Mouse (Mus musculus): Measurements from ENCODE around the gene Krtcap3. TPM values are rescaled to one million over a fixed set of nuclear protein-coding genes. Genes with fewer than 3 reads are reported as not detected.

Krtcap3 gene
- polyA plus RNA-seq (2012; rRNA removed) = 3.9 and 4.7 TPM in 2 replicates

GRCm38 (mm10) chr5:31251541-31252101 lies at the start of gene Krtcap3:
TSS of gene Krtcap3 (plus strand) at chr5:31251691.

GRCm38 (mm10) chr5:31201742-31202590 lies 49.5 kb upstream of the Krtcap3 start, which contains the start of gene Zfp513:
TSS of gene Zfp513 (minus strand) at chr5:31202303.

GRCm38 (mm10) chr5:31220448-31221303 lies 30.8 kb upstream of the Krtcap3 start, which contains the start of gene Ppm1g:
TSS of gene Ppm1g (minus strand) at chr5:31220687.

GRCm38 (mm10) chr5:31240637-31241521 lies 10.6 kb upstream of the Krtcap3 start, which contains the start of the genes Nrbp1 and Gm9970:
TSS of gene Nrbp1 (plus strand) at chr5:31240864.
TSS of gene Gm9970 (minus strand) at chr5:31241232.

DNA sequence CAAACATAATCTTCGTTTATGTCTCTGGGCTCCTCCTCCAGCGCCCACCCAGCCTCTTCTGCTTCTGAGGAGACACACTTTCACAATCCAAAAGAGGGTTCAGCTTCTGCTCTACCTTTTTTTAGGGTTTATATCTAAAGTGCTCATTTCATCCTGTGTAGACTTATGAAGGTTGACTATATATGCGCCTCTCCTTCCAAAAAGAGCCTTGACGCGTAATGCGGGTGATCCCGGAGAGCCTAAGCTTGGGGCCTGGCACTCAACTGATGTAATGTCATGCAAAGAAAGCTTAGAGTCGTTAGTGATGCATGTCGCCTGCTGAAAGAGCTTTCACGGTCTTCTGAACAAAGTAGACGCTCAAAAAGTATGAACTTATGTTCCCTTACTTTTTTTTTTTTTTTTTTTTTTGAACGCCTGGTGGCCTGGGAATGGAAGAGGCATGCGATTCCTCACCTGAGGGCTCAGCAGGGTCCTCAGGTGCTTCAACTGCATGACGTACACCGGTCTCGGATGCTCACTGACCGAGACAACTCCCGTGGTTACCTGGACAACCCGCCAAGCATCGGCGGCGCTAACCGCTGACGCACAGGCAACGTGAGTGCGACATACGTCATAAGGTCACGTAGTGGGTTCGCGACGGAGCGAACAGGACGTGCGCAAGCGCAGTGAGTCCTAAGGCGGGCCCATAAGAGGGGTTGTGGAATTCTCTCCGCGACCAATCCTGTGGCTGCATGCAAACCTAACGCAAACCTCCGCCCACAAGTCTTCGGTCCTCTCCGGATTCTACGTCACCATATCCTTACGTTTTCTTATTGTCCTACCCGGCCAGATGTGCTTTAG lies 39.2 kb downstream of the Krtcap3 start, which contains the start of gene Ift172:
Ift172 (minus strand) TSS at position 596 of the 840 bp plus-strand sequence.

GRCm38 (mm10) chr5:31295606-31296141 lies 44.2 kb downstream of the Krtcap3 start, which contains the start of gene Fndc4:
TSS of gene Fndc4 (minus strand) at chr5:31296080.

DNA sequence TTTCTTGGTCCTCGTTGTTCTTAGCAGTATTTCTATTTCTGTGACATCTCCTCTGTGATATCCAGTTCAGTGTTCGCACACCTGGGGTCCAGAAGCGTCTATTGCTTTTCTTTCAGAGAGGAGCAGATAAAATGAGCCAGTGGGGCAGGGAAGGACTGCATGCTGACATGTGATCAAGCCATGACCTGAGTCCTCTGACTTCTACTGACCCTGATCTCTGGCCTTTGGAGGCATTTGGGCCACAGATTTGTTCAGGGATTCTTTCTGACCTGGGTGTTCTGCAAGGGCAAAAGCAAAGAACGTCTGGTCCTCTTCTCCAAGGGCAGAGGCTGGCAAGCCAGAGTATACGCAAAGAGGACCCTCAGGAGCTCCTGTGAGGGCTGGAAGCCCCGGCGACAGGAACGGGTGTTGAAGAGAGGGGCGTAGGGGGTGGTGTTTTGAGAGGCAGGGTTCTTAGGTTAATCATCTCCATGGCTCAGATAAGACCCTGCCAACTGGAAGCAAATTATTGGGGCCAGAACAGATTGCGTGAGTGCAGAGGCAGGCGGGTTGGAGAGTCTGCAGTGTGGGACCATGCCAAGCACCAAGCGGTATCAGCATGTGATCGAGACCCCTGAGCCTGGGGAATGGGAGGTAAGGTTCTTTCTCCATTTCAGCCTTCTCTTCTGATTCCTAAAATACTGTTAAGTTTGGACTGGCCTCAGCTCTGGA lies 45.7 kb downstream of the Krtcap3 start, which contains the start of gene Gckr:
Gckr (plus strand) TSS at position 397 of the 711 bp plus-strand sequence.

Other genes with a start within 250 kb of the Krtcap3 start
- 26.4 and 31.3 TPM in 2 replicates for gene Atraid, start 203.4 kb upstream of the Krtcap3 start, polyA plus RNA-seq (2012; rRNA removed)
- 4.0 and 4.7 TPM in 2 replicates for gene Slc5a6, start 202.8 kb upstream of the Krtcap3 start, polyA plus RNA-seq (2012; rRNA removed)
- gene Cad, start 196.9 kb upstream of the Krtcap3 start, polyA plus RNA-seq (2012; rRNA removed) = 16.6 and 19.0 TPM in 2 replicates
- gene Dnajc5g, start 145.4 kb upstream of the Krtcap3 start, polyA plus RNA-seq (2012; rRNA removed) = not detected in 2 replicates
- gene Slc30a3, start 143.5 kb upstream of the Krtcap3 start, polyA plus RNA-seq (2012; rRNA removed) = 0.26 and 0.36 TPM in 2 replicates
- gene Trim54, start 135.0 kb upstream of the Krtcap3 start, polyA plus RNA-seq (2012; rRNA removed) = 0.31 TPM in 1 of 2 replicates, not detected in the other
- not detected in 2 replicates for gene Ucn, start 112.9 kb upstream of the Krtcap3 start, polyA plus RNA-seq (2012; rRNA removed)
- gene Mpv17, start 97.4 kb upstream of the Krtcap3 start, polyA plus RNA-seq (2012; rRNA removed) = 13.6 and 16.9 TPM in 2 replicates
- 0.66 and 0.67 TPM in 2 replicates for gene Gm29609, start 71.8 kb upstream of the Krtcap3 start, polyA plus RNA-seq (2012; rRNA removed)
- 27.1 and 34.5 TPM in 2 replicates for gene Gtf3c2, start 71.5 kb upstream of the Krtcap3 start, polyA plus RNA-seq (2012; rRNA removed)
- gene Snx17, start 58.5 kb upstream of the Krtcap3 start, polyA plus RNA-seq (2012; rRNA removed) = 21.9 and 25.8 TPM in 2 replicates
- 28.7 and 31.5 TPM in 2 replicates for gene Eif2b4, start 58.3 kb upstream of the Krtcap3 start, polyA plus RNA-seq (2012; rRNA removed)
- gene Zfp513, start 49.4 kb upstream of the Krtcap3 start, polyA plus RNA-seq (2012; rRNA removed) = 7.7 and 8.9 TPM in 2 replicates
- gene Ppm1g, start 31.0 kb upstream of the Krtcap3 start, polyA plus RNA-seq (2012; rRNA removed) = 123 and 129 TPM in 2 replicates
- gene Nrbp1, start 10.8 kb upstream of the Krtcap3 start, polyA plus RNA-seq (2012; rRNA removed) = 27.8 and 31.3 TPM in 2 replicates
- not detected in 2 replicates for gene Gm9970, start 10.5 kb upstream of the Krtcap3 start, polyA plus RNA-seq (2012; rRNA removed)
- 3.4 and 3.7 TPM in 2 replicates for gene Ift172, start 39.4 kb downstream of the Krtcap3 start, polyA plus RNA-seq (2012; rRNA removed)
- gene Fndc4, start 44.4 kb downstream of the Krtcap3 start, polyA plus RNA-seq (2012; rRNA removed) = 4.5 and 5.1 TPM in 2 replicates
- 15.1 and 17.6 TPM in 2 replicates for gene Gckr, start 45.8 kb downstream of the Krtcap3 start, polyA plus RNA-seq (2012; rRNA removed)
- gene Zfp512, start 200.7 kb downstream of the Krtcap3 start, polyA plus RNA-seq (2012; rRNA removed) = 9.2 and 10.1 TPM in 2 replicates
- gene 4930548H24Rik, start 234.0 kb downstream of the Krtcap3 start, polyA plus RNA-seq (2012; rRNA removed) = 0.03 and 0.05 TPM in 2 replicates
- 7.3 and 7.8 TPM in 2 replicates for gene Gpn1, start 243.1 kb downstream of the Krtcap3 start, polyA plus RNA-seq (2012; rRNA removed)